In the genomic region with DNA sequence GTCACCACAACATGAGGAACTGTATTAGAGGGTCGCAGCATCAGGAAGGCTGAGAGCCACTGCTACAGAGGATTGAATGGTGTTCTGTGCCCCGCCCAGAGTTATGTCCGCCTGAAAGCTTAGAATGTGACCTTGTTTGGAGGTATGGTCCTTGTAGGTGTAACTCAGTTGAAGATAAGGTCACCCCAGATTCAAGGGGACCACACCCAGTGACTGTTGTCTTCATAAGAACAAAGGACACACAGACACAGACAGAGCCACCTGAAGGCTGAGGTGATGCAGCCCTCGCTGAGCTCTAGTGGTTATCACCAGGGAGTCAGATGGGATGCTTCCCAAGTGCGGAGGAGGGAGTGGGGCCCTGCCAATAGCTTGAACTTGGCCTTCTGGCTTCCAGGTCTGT, we compare ENCODE assay signal across 17 mouse cellular contexts.
"Had no signal": no experiment of that assay in that cellular context is flagged by ENCODE, and none has a peak within 500 bp of the region (broad histone marks: within the 10 kb centered on the region; RNA-seq: fewer than 3 reads in every experiment).

No protein-coding gene starts in this region.

- H3K4me3 ChIP-seq: midbrain, embryonic 10.5 days; midbrain, embryonic 12.5 days; myocyte; neural tube, embryonic 13.5 days; neural tube, embryonic 15.5 days; stomach, embryonic 15.5 days had no signal

- H3K9ac ChIP-seq: lung, embryonic 14.5 days; midbrain, embryonic 12.5 days; neural tube, embryonic 13.5 days; neural tube, embryonic 15.5 days; stomach, embryonic 15.5 days had no signal

- H3K9me3 ChIP-seq: midbrain, embryonic 10.5 days; neural tube, embryonic 13.5 days; neural tube, embryonic 15.5 days; stomach, embryonic 15.5 days had no signal

- H3K36me3 ChIP-seq: midbrain, embryonic 10.5 days; midbrain, embryonic 12.5 days; neural tube, embryonic 13.5 days; neural tube, embryonic 15.5 days; stomach, embryonic 15.5 days had no signal

- H3K27ac ChIP-seq: midbrain, embryonic 10.5 days; midbrain, embryonic 12.5 days; neural tube, embryonic 13.5 days; neural tube, embryonic 15.5 days; stomach, embryonic 15.5 days; stomach, postnatal 0 days had no signal

- DNase-seq: lung, adult 18-20 months; lung, embryonic 14.5 days; lung, postnatal 10 days; lung, postnatal 4 days; midbrain, embryonic 14.5 days; right cerebral cortex, postnatal 14 days; thymus, adult 2 months; thymus, postnatal 25 days; thymus, postnatal 4 days had no signal

- H3K4me2 ChIP-seq: lung, embryonic 14.5 days; midbrain, embryonic 12.5 days; neural tube, embryonic 13.5 days; neural tube, embryonic 15.5 days; stomach, embryonic 15.5 days had no signal

- ATAC-seq: midbrain, embryonic 16.5 days had no signal

- H3K27me3 ChIP-seq: midbrain, embryonic 12.5 days; neural tube, embryonic 13.5 days; neural tube, embryonic 15.5 days; stomach, embryonic 15.5 days had no signal
